ENCODE assay signal across 7 mouse cellular contexts in genomic region chr5:93024754-93025280, GRCm38 (mm10). TPM values are rescaled to one million over a fixed set of nuclear protein-coding genes. Genes with fewer than 3 reads are reported as not detected.
A peak's percentile ranks its signal among the peaks of the same experiment; 100 is the strongest.
DNase-seq lines count a peak whose midpoint lies in the region; ATAC-seq lines count a peak whose summit lies in the region.

No protein-coding gene starts in this region.

- intact Hi-C loops in gastrocnemius, postnatal 14 days (cut with DNase I; ENCODE audit: low total_unique reads) = no loop called here

- H3K27me3 ChIP-seq in midbrain, embryonic 10.5 days (ENCODE audit: low read depth, poor library complexity, severe bottlenecking) = no peaks in the 10 kb centered on the region
- H3K27me3 ChIP-seq in midbrain, embryonic 16.5 days (ENCODE audit: control insufficient read depth, insufficient read depth, low read depth, low read length) = no peaks in the 10 kb centered on the region
- no peaks in the 10 kb centered on the region for H3K27me3 ChIP-seq in kidney, embryonic 16.5 days (ENCODE audit: insufficient read depth, low read length)
- no peaks in the 10 kb centered on the region for H3K27me3 ChIP-seq in stomach, embryonic 15.5 days (replicated peaks)

- H3K4me2 ChIP-seq in midbrain, embryonic 16.5 days (ENCODE audit: low read length) = no peak overlapping the region
- no peak overlapping the region for H3K4me2 ChIP-seq in kidney, embryonic 16.5 days (replicated peaks; ENCODE audit: low read depth, low read length)
- H3K4me2 ChIP-seq in stomach, embryonic 15.5 days = no peak overlapping the region

- no peak overlapping the region for H3K9ac ChIP-seq in midbrain, embryonic 16.5 days (ENCODE audit: low read depth, low read length)
- H3K9ac ChIP-seq in kidney, embryonic 16.5 days (replicated peaks; ENCODE audit: low read length) = no peak overlapping the region
- H3K9ac ChIP-seq in stomach, embryonic 15.5 days = no peak overlapping the region

- no peak for ATAC-seq in midbrain, embryonic 16.5 days
- peak; percentile 22; the same call in 1 of the 2 replicates for ATAC-seq in kidney, embryonic 16.5 days (ENCODE audit: low FRiP score, low TSS enrichment)
- 0 out of 2 replicates have a peak, but pooled peaks have one; percentile 9 for ATAC-seq in stomach, embryonic 15.5 days (ENCODE audit: insufficient read depth, low FRiP score, low read depth)
- no peak for ATAC-seq in erythroblast, adult 5-6 weeks (replicated peaks; ENCODE audit: low FRiP score, poor library complexity, severe bottlenecking)

- no peaks in the 10 kb centered on the region for H3K9me3 ChIP-seq in midbrain, embryonic 10.5 days (replicated peaks)
- H3K9me3 ChIP-seq in midbrain, embryonic 16.5 days (replicated peaks; ENCODE audit: control insufficient read depth, low read length, poor library complexity, severe bottlenecking) = no peaks in the 10 kb centered on the region
- no peaks in the 10 kb centered on the region for H3K9me3 ChIP-seq in kidney, embryonic 16.5 days (ENCODE audit: low read length)
- H3K9me3 ChIP-seq in stomach, embryonic 15.5 days = no peaks in the 10 kb centered on the region

- peak overlapping the region; percentile 13; the same call in 1 of the 2 replicates for H3K27ac ChIP-seq in midbrain, embryonic 10.5 days (replicated peaks)
- H3K27ac ChIP-seq in midbrain, embryonic 16.5 days (ENCODE audit: low read length) = no peak overlapping the region
- peak overlapping the region; percentile 44; the same call in 1 of the 2 replicates for H3K27ac ChIP-seq in kidney, embryonic 16.5 days (ENCODE audit: low read length)
- peak overlapping the region; percentile 52; the same call in 1 of the 2 replicates for H3K27ac ChIP-seq in stomach, embryonic 15.5 days

- H3K4me1 ChIP-seq in midbrain, embryonic 10.5 days = peaks cover 36% of the 10 kb centered on the region
- no peaks in the 10 kb centered on the region for H3K4me1 ChIP-seq in midbrain, embryonic 16.5 days (ENCODE audit: control insufficient read depth, insufficient read depth, low read length)
- H3K4me1 ChIP-seq in kidney, embryonic 16.5 days (ENCODE audit: insufficient read depth, low read length) = peaks cover 34% of the 10 kb centered on the region
- H3K4me1 ChIP-seq in stomach, embryonic 15.5 days = peaks cover 27% of the 10 kb centered on the region

- no peaks in the 10 kb centered on the region for H3K36me3 ChIP-seq in midbrain, embryonic 10.5 days
- no peaks in the 10 kb centered on the region for H3K36me3 ChIP-seq in midbrain, embryonic 16.5 days (ENCODE audit: control insufficient read depth, insufficient read depth, low read length)
- H3K36me3 ChIP-seq in kidney, embryonic 16.5 days (ENCODE audit: insufficient read depth, low read length) = no peaks in the 10 kb centered on the region
- H3K36me3 ChIP-seq in stomach, embryonic 15.5 days = no peaks in the 10 kb centered on the region

- DNase-seq in midbrain, embryonic 10.5 days (ENCODE audit: low spot score) = no peak
- DNase-seq in gastrocnemius, postnatal 14 days = peak; percentile 41
- DNase-seq in layer of hippocampus, adult 9-11 months = no peak

- 31% methylated on average over 7 of the region's 7 CpGs for WGBS in midbrain, embryonic 10.5 days
- WGBS in midbrain, embryonic 16.5 days = 33% methylated on average over 7 of the region's 7 CpGs
- 15% methylated on average over 7 of the region's 7 CpGs for WGBS in kidney, embryonic 16.5 days
- WGBS in stomach, embryonic 15.5 days = 19% methylated on average over 7 of the region's 7 CpGs

- no peak overlapping the region for H3K4me3 ChIP-seq in midbrain, embryonic 10.5 days
- H3K4me3 ChIP-seq in midbrain, embryonic 16.5 days (ENCODE audit: low read depth, low read length) = no peak overlapping the region
- H3K4me3 ChIP-seq in kidney, embryonic 16.5 days (ENCODE audit: low read length) = no peak overlapping the region
- no peak overlapping the region for H3K4me3 ChIP-seq in stomach, embryonic 15.5 days (replicated peaks)

RNA-seq across cellular contexts. Expression of gene Sowahb, which starts 20.0 kb away (rescaled TPM):
- polyA plus RNA-seq in midbrain, embryonic 10.5 days (2016; fragmentation: Nextera tagmentation; extraction: Ambion mirVana) = 0.12 and 0.26 TPM in 2 replicates
- not detected in 2 replicates for polyA plus RNA-seq in midbrain, embryonic 16.5 days (2015; fragmentation: Nextera tagmentation; extraction: Ambion mirVana)
- not detected for total RNA-seq in gastrocnemius, postnatal 14 days (2021)
- 1.4 and 1.7 TPM in 2 replicates for polyA plus RNA-seq in kidney, embryonic 16.5 days (2015; fragmentation: Nextera tagmentation; extraction: Ambion mirVana)
- 1.8 and 3.0 TPM in 2 replicates for polyA plus RNA-seq in stomach, embryonic 15.5 days (2015; fragmentation: Nextera tagmentation; extraction: Ambion mirVana)
- not detected in 2 replicates for total RNA-seq in erythroblast, adult 5-6 weeks (2015; ENCODE audit: low replicate concordance)
- total RNA-seq in erythroblast, adult 5-6 weeks (2017; ENCODE audit: low replicate concordance) = not detected in 2 replicates

Comparison
In these comparisons a context has a peak if more than half of its experiments do, and no peak if none do; other contexts are left out.
1. ATAC-seq: peak in kidney, embryonic 16.5 days (single experiment) and stomach, embryonic 15.5 days (single experiment); none in midbrain, embryonic 16.5 days (single experiment) and erythroblast, adult 5-6 weeks (single experiment).